8 mouse cellular contexts compared by ENCODE assay signal in the genomic region with DNA sequence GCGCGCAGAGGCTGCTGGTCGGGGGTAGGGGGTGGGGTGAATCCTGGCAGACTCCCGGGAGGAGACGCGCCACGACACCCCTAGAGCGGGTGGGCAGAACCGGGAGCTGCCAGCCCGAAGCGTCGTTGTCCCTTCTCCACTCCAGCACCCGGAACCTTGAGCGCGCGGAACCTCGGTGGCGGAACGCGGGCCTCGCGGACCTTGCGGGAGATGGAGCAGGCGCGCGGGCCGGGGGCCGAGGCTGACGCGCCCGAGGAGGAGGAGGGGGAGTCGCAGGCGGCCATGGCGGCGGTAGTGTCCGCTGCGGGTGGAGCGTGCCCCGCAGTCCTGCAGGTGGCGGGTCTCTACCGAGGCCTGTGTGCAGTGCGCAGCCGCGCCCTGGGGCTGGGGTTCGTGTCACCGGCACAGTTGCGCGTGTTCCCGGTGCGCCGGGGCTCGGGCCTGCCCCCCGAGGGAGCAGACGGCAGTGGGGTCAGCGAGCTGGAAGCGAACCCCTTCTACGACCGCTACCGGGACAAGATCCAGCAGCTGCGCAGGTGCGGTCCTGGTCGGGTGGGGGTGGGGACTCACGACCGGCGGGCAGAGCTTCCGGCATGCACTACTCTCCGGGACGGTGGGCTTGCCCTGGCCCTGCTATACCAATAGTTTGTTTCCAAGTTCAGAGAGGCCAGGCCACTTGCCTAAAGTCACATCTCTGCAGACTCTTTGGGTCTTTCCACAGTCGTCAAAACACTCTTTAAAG. TPM values are rescaled to one million over a fixed set of nuclear protein-coding genes. Genes with fewer than 3 reads are reported as not detected.
DNase-seq lines count a peak whose midpoint lies in the region; ATAC-seq and TF ChIP-seq lines count a peak whose summit lies in the region.

A gene (plus strand): TSS at position 44 of the 742 bp plus-strand sequence.

- H3K4me2 ChIP-seq in hindbrain, postnatal 0 days (ENCODE audit: low read depth, low read length) = peak within 1 kb of the TSS; percentile 71

- no peaks in the 10 kb centered on the region for H3K9me3 ChIP-seq in hindbrain, postnatal 0 days (ENCODE audit: low read length)

- intact Hi-C loops in left cerebral cortex, adult 2 months (cut with DNase I) = loop anchor here (2.0 kb wide), 1 partner anchor 54 kb away; a partner anchor contains a TSS

- no peaks in the 10 kb centered on the region for H3K27me3 ChIP-seq in hindbrain, postnatal 0 days (ENCODE audit: insufficient read depth, low read length)

- WGBS in hindbrain, postnatal 0 days = under 1% methylated on average over 66 of the region's 69 CpGs

- peak; percentile 29 for TF ChIP-seq CTCF in hindbrain, postnatal 0 days (IDR thresholded peaks at IDR 0.05; ENCODE audit: low read depth)
- peak; percentile 23 for TF ChIP-seq CTCF in left cerebral cortex, adult 2 months (IDR thresholded peaks at IDR 0.05)

- peaks cover 8% of the 10 kb centered on the region; the same call in 1 of the 2 replicates for H3K4me1 ChIP-seq in hindbrain, postnatal 0 days (ENCODE audit: insufficient read depth, low read length)

- peak; percentile 56 to 65 for DNase-seq in gastrocnemius, adult 8-10 months (ENCODE audit: low spot score in 2 of 2)
- peak; percentile 86 for DNase-seq in hindbrain, postnatal 0 days (ENCODE audit: low spot score)
- DNase-seq in left cerebral cortex, adult 2 months (ENCODE audit: extremely low spot score in 1 of 2, low spot score in 2 of 2) = peak; percentile 82 to 90
- peak; percentile 71 to 81 for DNase-seq in right cerebral cortex, adult 2 months (ENCODE audit: low spot score in 2 of 2)
- DNase-seq in urinary bladder, postnatal 10 days (ENCODE audit: low spot score) = peak; percentile 41

- H3K27ac ChIP-seq in hindbrain, postnatal 0 days = peak within 1 kb of the TSS; percentile 76
- peak within 1 kb of the TSS; percentile 86 for H3K27ac ChIP-seq in left cerebral cortex, adult 2 months

- H3K9ac ChIP-seq in hindbrain, postnatal 0 days (replicated peaks; ENCODE audit: low read length) = peak within 1 kb of the TSS; percentile 79

- peak; percentile 79 for ATAC-seq in activated CD4-positive, CD25-positive, alpha-beta regulatory T cell, adult 4 months
- peak; percentile 83 for ATAC-seq in common myeloid progenitor, adult 5-6 weeks (replicated peaks; ENCODE audit: low read depth, poor library complexity, severe bottlenecking)
- peak; percentile 94 for ATAC-seq in hindbrain, postnatal 0 days
- ATAC-seq in megakaryocyte, adult 5-6 weeks (ENCODE audit: poor library complexity, severe bottlenecking) = peak; percentile 89

- H3K36me3 ChIP-seq in hindbrain, postnatal 0 days (ENCODE audit: insufficient read depth, low read length) = peaks cover 4% of the 10 kb centered on the region; the same call in 1 of the 2 replicates

- H3K4me3 ChIP-seq in hindbrain, postnatal 0 days (ENCODE audit: low read length) = peak within 1 kb of the TSS; percentile 77
- peak within 1 kb of the TSS; percentile 92 for H3K4me3 ChIP-seq in left cerebral cortex, adult 2 months

RNA-seq across cellular contexts. Expression of the gene that starts here (rescaled TPM):
- polyA plus RNA-seq in activated CD4-positive, CD25-positive, alpha-beta regulatory T cell, adult 4 months (2017; shearing (Covaris generic)) = 10 to 100 TPM; 22.3 to 25.4 TPM
- total RNA-seq in common myeloid progenitor, adult 5-6 weeks (2017) = 13.1 and 17.4 TPM in 2 replicates
- 10 to 100 TPM; 48.3 to 67.5 (median 55.6) TPM for total RNA-seq in gastrocnemius, adult 8-10 months (2022)
- 20.0 and 28.1 TPM in 2 replicates for total RNA-seq in hindbrain, postnatal 0 days (2014; rRNA removed)
- polyA plus RNA-seq in hindbrain, postnatal 0 days (2015; fragmentation: Nextera tagmentation; extraction: Ambion mirVana) = 43.5 and 49.9 TPM in 2 replicates
- 10 to 100 TPM; 74.6 to 74.8 TPM for total RNA-seq in left cerebral cortex, adult 2 months (2021)
- total RNA-seq in megakaryocyte, adult 5-6 weeks (2015) = 14.4 and 21.8 TPM in 2 replicates
- 5.8 and 7.5 TPM in 2 replicates for total RNA-seq in megakaryocyte, adult 5-6 weeks (2017)

Comparison
In these comparisons a context has a peak if more than half of its experiments do, and no peak if none do; other contexts are left out.
1. Peak in every context shown above with its lines: DNase-seq, ATAC-seq, H3K4me3 ChIP-seq and H3K27ac ChIP-seq.